Mouse (Mus musculus): ENCODE measurements at regions not wholly inside any gene's neighbourhood (a gene's known extent, or its start where the extent isn't known, plus 50 kb on each side); places are given as distances from the start of the nearest gene placed in this dataset.

GRCm38 (mm10) chr12:12866590-12866989 lies 75.1 kb downstream of the Mycn start:
- no peak for TF ChIP-seq CTCF (IDR thresholded peaks at IDR 0.05; ENCODE audit: low read depth)
- Histone ChIP-seq H3K36me3 (ENCODE audit: insufficient read depth) (no peaks in the 10 kb centered on the region), H3K4me3 (ENCODE audit: low read depth, low read length) (no peak overlapping the region), H3K9ac (no peak overlapping the region), H3K4me2 (no peak overlapping the region), H3K9me3 (ENCODE audit: low read depth, low read length) (no peaks in the 10 kb centered on the region), H3K27me3 (ENCODE audit: insufficient read depth, low read length) (no peaks in the 10 kb centered on the region), H3K4me1 (ENCODE audit: insufficient read depth) (no peaks in the 10 kb centered on the region), H3K27ac (ENCODE audit: low read depth) (no peak overlapping the region)
- ATAC-seq (ENCODE audit: insufficient read depth) (no peak), DNase-seq (no peak)
- 69% methylated on average over 10 of the region's 10 CpGs for WGBS

DNA sequence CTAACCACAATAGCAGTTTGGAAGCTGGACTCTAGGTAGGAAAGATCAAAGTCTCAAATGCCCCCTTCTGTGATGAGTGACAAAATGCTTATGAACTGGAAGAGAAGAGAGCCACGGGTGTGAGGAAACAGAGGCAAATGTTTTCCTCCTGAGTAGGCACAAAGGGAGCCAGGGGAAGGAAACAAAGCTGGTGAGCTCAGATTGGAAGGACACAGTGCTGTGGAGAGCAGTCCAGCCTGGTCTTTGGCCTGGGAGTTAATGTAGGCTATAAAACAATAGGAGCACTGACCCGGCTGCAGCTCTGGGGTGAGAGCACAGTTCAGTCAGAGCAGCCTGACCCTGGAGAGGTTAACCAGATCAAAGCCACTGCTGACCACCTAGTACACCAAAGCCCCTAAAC lies 91.0 kb downstream of the Mycn start:
- Histone ChIP-seq H3K27me3 (ENCODE audit: insufficient read depth, low read length) (no peaks in the 10 kb centered on the region), H3K4me3 (ENCODE audit: low read depth, low read length) (no peak overlapping the region), H3K9me3 (ENCODE audit: low read depth, low read length) (no peaks in the 10 kb centered on the region), H3K36me3 (ENCODE audit: insufficient read depth) (no peaks in the 10 kb centered on the region), H3K27ac (ENCODE audit: low read depth) (no peak overlapping the region), H3K4me1 (ENCODE audit: insufficient read depth) (no peaks in the 10 kb centered on the region), H3K9ac (no peak overlapping the region), H3K4me2 (no peak overlapping the region)
- no peak for DNase-seq
- WGBS = 41% methylated on average over 2 of the region's 2 CpGs
- ATAC-seq (ENCODE audit: insufficient read depth) = no peak
- TF ChIP-seq CTCF (IDR thresholded peaks at IDR 0.05; ENCODE audit: low read depth) = no peak

GRCm38 (mm10) chr12:12846716-12847115 lies 95.0 kb downstream of the Mycn start:
- Histone ChIP-seq H3K4me1 (ENCODE audit: insufficient read depth) (no peaks in the 10 kb centered on the region), H3K27ac (ENCODE audit: low read depth) (no peak overlapping the region), H3K4me2 (no peak overlapping the region), H3K4me3 (ENCODE audit: low read depth, low read length) (no peak overlapping the region), H3K9me3 (ENCODE audit: low read depth, low read length) (no peaks in the 10 kb centered on the region), H3K36me3 (ENCODE audit: insufficient read depth) (no peaks in the 10 kb centered on the region), H3K27me3 (ENCODE audit: insufficient read depth, low read length) (no peaks in the 10 kb centered on the region), H3K9ac (no peak overlapping the region)
- WGBS = 89% methylated on average over 1 of the region's 1 CpGs
- no peak for TF ChIP-seq CTCF (IDR thresholded peaks at IDR 0.05; ENCODE audit: low read depth)
- ATAC-seq (ENCODE audit: insufficient read depth) (no peak), DNase-seq (no peak)

GRCm38 (mm10) chr12:12842247-12842957 lies 99.3 kb downstream of the Mycn start:
- whole genome bisulfite sequencing = 45% methylated on average over 17 of the region's 17 CpGs
- Histone ChIP-seq H3K9me3 (ENCODE audit: low read depth, low read length) (no peaks in the 10 kb centered on the region), H3K36me3 (ENCODE audit: insufficient read depth) (no peaks in the 10 kb centered on the region), H3K27me3 (ENCODE audit: insufficient read depth, low read length) (no peaks in the 10 kb centered on the region), H3K4me1 (ENCODE audit: insufficient read depth) (peaks cover 7% of the 10 kb centered on the region), H3K27ac (ENCODE audit: low read depth) (no peak overlapping the region), H3K9ac (no peak overlapping the region), H3K4me3 (ENCODE audit: low read depth, low read length) (no peak overlapping the region), H3K4me2 (no peak overlapping the region)
- DNase-seq (peak; percentile 27), ATAC-seq (ENCODE audit: insufficient read depth) (no peak)
- no peak for TF ChIP-seq CTCF (IDR thresholded peaks at IDR 0.05; ENCODE audit: low read depth)

DNA sequence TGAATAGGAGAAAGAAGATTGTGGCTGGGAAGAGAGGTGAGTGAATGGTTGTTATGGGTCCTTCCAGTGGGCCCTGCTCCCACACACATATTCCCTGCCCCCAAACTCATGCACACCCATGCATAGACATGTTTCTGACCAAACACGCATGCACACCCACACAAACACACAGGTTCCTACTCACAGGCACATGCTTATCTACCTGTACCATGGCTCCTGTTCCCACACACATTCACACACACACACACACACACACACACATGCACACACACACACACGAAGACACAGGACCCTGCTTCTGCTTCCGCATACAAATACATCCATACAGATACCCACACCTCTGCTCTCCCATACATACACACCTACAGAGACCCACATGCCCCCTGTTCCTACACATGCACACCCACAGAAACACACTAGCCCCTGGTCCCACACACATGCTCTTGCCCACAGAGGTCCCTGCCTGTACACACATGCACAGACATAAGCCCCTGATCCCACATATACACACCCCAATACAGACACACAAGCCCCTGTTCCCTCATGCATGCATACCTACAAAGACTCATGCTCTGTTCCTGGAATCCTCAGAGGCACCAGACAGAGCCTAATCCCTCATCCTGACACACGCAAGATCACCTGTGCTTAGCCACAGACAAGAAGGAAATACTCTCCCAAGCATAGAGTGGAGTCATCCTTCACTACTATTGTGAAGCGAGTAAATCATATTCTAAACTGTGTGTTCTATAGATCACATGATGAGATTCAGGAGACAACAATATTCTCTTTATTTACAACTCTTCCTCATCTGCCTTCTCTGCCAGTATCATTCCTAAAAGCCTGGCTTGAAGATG lies 100.1 kb downstream of the Mycn start:
- Histone ChIP-seq H3K9me3 (ENCODE audit: low read depth, low read length) (no peaks in the 10 kb centered on the region), H3K9ac (no peak overlapping the region), H3K4me1 (ENCODE audit: insufficient read depth) (peaks cover 7% of the 10 kb centered on the region), H3K27me3 (ENCODE audit: insufficient read depth, low read length) (no peaks in the 10 kb centered on the region), H3K36me3 (ENCODE audit: insufficient read depth) (no peaks in the 10 kb centered on the region), H3K4me2 (no peak overlapping the region; the same call in 1 of the 2 replicates), H3K4me3 (ENCODE audit: low read depth, low read length) (no peak overlapping the region), H3K27ac (ENCODE audit: low read depth) (no peak overlapping the region)
- no peak for TF ChIP-seq CTCF (IDR thresholded peaks at IDR 0.05; ENCODE audit: low read depth)
- 87% methylated on average over 5 of the region's 5 CpGs for WGBS
- ATAC-seq (ENCODE audit: insufficient read depth) (no peak), DNase-seq (no peak)

GRCm38 (mm10) chr12:12840661-12841384 lies 100.9 kb downstream of the Mycn start:
- WGBS = 22% methylated on average over 17 of the region's 17 CpGs
- peak; percentile 79 for ATAC-seq (ENCODE audit: insufficient read depth)
- Histone ChIP-seq H3K9me3 (ENCODE audit: low read depth, low read length) (no peaks in the 10 kb centered on the region), H3K27ac (ENCODE audit: low read depth) (peak overlapping the region; percentile 47; the same call in 1 of the 2 replicates), H3K36me3 (ENCODE audit: insufficient read depth) (no peaks in the 10 kb centered on the region), H3K9ac (peak overlapping the region; percentile 7; the same call in 1 of the 2 replicates), H3K4me2 (peak overlapping the region; percentile 59), H3K4me3 (ENCODE audit: low read depth, low read length) (peak overlapping the region; percentile 12; the same call in 1 of the 2 replicates), H3K27me3 (ENCODE audit: insufficient read depth, low read length) (no peaks in the 10 kb centered on the region), H3K4me1 (ENCODE audit: insufficient read depth) (peaks cover 7% of the 10 kb centered on the region)
- no peak for TF ChIP-seq CTCF (IDR thresholded peaks at IDR 0.05; ENCODE audit: low read depth)
- peak; percentile 52 for DNase-seq

DNA sequence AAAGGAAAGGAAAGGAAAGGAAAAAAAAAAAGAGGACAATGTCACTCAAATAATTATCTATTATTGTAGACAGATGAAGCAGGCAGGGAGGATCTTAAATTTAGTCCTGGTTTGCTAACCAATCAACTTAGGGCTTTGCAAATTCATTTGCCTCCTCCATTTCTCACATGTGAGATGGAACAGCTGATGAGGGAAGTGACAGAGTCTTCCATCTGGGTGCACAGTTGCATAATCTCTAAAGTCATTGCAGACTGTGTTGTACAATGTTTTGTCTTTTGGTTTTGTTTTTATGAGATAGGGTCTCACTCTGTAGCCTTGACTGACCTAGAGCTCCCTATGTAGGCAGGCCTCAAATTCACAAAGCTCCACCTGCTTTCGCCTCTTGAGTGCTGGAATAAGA lies 103.9 kb downstream of the Mycn start:
- no peaks in the 10 kb centered on the region for H3K9me3 ChIP-seq (ENCODE audit: low read depth, low read length)
- H3K27ac ChIP-seq (ENCODE audit: low read depth) = no peak overlapping the region
- TF ChIP-seq CTCF (IDR thresholded peaks at IDR 0.05; ENCODE audit: low read depth) = no peak
- no peaks in the 10 kb centered on the region for H3K27me3 ChIP-seq (ENCODE audit: insufficient read depth, low read length)
- no peaks in the 10 kb centered on the region for H3K36me3 ChIP-seq (ENCODE audit: insufficient read depth)
- ATAC-seq (ENCODE audit: insufficient read depth) (no peak), DNase-seq (no peak)
- no peak overlapping the region for H3K9ac ChIP-seq
- H3K4me1 ChIP-seq (ENCODE audit: insufficient read depth) = peaks cover 7% of the 10 kb centered on the region
- no peak overlapping the region for H3K4me2 ChIP-seq
- WGBS = 89% methylated on average over 1 of the region's 1 CpGs
- no peak overlapping the region for H3K4me3 ChIP-seq (ENCODE audit: low read depth, low read length)

Measured in lung, embryonic 14.5 days (tissue).